Mouse (Mus musculus) olfactory bulb, adult 2 months (tissue): ENCODE data around the gene Suds3. TPM values are rescaled to one million over a fixed set of nuclear protein-coding genes. Genes with fewer than 3 reads are reported as not detected.
A peak's percentile ranks its signal among the peaks of the same experiment; 100 is the strongest.

Experiments
- H3K27ac ChIP-seq: fragments of 200-500 bp; 2 replicates; pipeline ENCODE4 v1.5.1; 2012; ENCODE audit warnings: low read depth, low read length; ENCODE audit not compliant: insufficient read depth
- H3K4me1 ChIP-seq: fragments of 200-500 bp; 2 replicates; pipeline ENCODE4 v1.6.1; 2012; ENCODE audit warnings: low read length; ENCODE audit not compliant: control insufficient read depth, insufficient read depth
- H3K4me3 ChIP-seq: fragments of 200-500 bp; 2 replicates; pipeline ENCODE4 v1.5.1; 2012; ENCODE audit warnings: mild to moderate bottlenecking, low read depth, low read length, moderate library complexity; ENCODE audit not compliant: insufficient read depth
- CTCF ChIP-seq: fragments of 200-500 bp; IDR thresholded peaks from 2 replicates; pipeline ENCODE4 v1.5.1; 2012; ENCODE audit warnings: low read depth, mild to moderate bottlenecking, low read length, moderate library complexity; ENCODE audit not compliant: insufficient read depth
- POLR2A ChIP-seq: fragments of 200-500 bp; IDR thresholded peaks from 2 replicates; pipeline ENCODE4 v1.6.1; 2012; ENCODE audit warnings: mild to moderate bottlenecking, low read depth, low read length, moderate library complexity; ENCODE audit not compliant: insufficient read depth
- WGBS: fragments of 180-500 bp; shearing (Covaris S2); methylation state at CpG from one replicate; pipeline ENCODE4 v1.1.7; 2018; 5-methylcytosine and 5-hydroxymethylcytosine counted together
- polyA plus RNA-seq: library from polyadenylated mRNA; stranded (reverse); fragments of >200 nt; gene quantifications from 2 replicates; pipeline ENCODE4 v1.2.4, GENCODE M21; 2012; ENCODE audit warnings: low replicate concordance; ENCODE audit not compliant: missing spikeins, insufficient read depth, insufficient read length

Suds3 gene
- polyA plus RNA-seq, 1 experiment = 131 TPM

GRCm38 (mm10) chr5:117109522-117109921 is 6.4 kb downstream of the Suds3 start:
- WGBS = 84% methylated on average over 8 of the region's 8 CpGs

GRCm38 (mm10) chr5:117108731-117109130 is 7.2 kb downstream of the Suds3 start:
- peaks cover 24% of the 10 kb centered on the region for H3K4me1 ChIP-seq
- 96% methylated on average over 13 of the region's 13 CpGs for WGBS
- H3K27ac ChIP-seq = no peak overlapping the region
- TF ChIP-seq POLR2A (no peak), CTCF (no peak)
- H3K4me3 ChIP-seq = no peak overlapping the region

More at GRCm38 (mm10) chr5:117109522-117109921, 6.4 kb downstream of the Suds3 start:
- Histone ChIP-seq H3K27ac (no peak overlapping the region), H3K4me3 (no peak overlapping the region), H3K4me1 (peaks cover 21% of the 10 kb centered on the region)
- no peak for TF ChIP-seq POLR2A
- TF ChIP-seq CTCF = no peak

- Histone ChIP-seq H3K27ac (no peak overlapping the region), H3K4me3 (no peak overlapping the region), H3K4me1 (peaks cover 24% of the 10 kb centered on the region)
- TF ChIP-seq POLR2A = no peak
- no peak for TF ChIP-seq CTCF
- WGBS = 89% methylated on average over 13 of the region's 13 CpGs
Observed at GRCm38 (mm10) chr5:117108292-117108691, 7.6 kb downstream of the Suds3 start.

GRCm38 (mm10) chr5:117105761-117106160 is 10.2 kb downstream of the Suds3 start:
- Histone ChIP-seq H3K4me3 (no peak overlapping the region), H3K27ac (peak overlapping the region; percentile 18; the same call in 1 of the 2 replicates), H3K4me1 (peaks cover 26% of the 10 kb centered on the region)
- 23% methylated on average over 9 of the region's 9 CpGs for WGBS
- TF ChIP-seq POLR2A (no peak), CTCF (no peak)

- Histone ChIP-seq H3K4me3 (no peak overlapping the region), H3K27ac (no peak overlapping the region), H3K4me1 (peaks cover 26% of the 10 kb centered on the region)
- WGBS = 77% methylated on average over 12 of the region's 12 CpGs
- TF ChIP-seq CTCF (no peak), POLR2A (no peak)
Observed at GRCm38 (mm10) chr5:117104329-117104728, 11.6 kb downstream of the Suds3 start.

- Histone ChIP-seq H3K27ac (no peak overlapping the region), H3K4me3 (no peak overlapping the region), H3K4me1 (peaks cover 26% of the 10 kb centered on the region)
- TF ChIP-seq POLR2A = no peak
- no peak for TF ChIP-seq CTCF
- WGBS = 93% methylated on average over 20 of the region's 20 CpGs
Observed at GRCm38 (mm10) chr5:117103194-117103929, 12.6 kb downstream of the Suds3 start.

GRCm38 (mm10) chr5:117099742-117100141 is 16.2 kb downstream of the Suds3 start:
- H3K27ac ChIP-seq = no peak overlapping the region
- no peak overlapping the region for H3K4me3 ChIP-seq
- peaks cover 7% of the 10 kb centered on the region for H3K4me1 ChIP-seq
- TF ChIP-seq POLR2A (no peak), CTCF (no peak)
- WGBS = 80% methylated on average over 11 of the region's 11 CpGs

- 70% methylated on average over 5 of the region's 5 CpGs for WGBS
Observed at GRCm38 (mm10) chr5:117099008-117099407, 16.9 kb downstream of the Suds3 start.

GRCm38 (mm10) chr5:117096716-117097115 is 19.2 kb downstream of the Suds3 start:
- Histone ChIP-seq H3K4me3 (no peak overlapping the region), H3K4me1 (no peaks in the 10 kb centered on the region; the same call in 1 of the 2 replicates), H3K27ac (no peak overlapping the region)
- TF ChIP-seq CTCF (no peak), POLR2A (no peak)
- WGBS = 41% methylated on average over 3 of the region's 3 CpGs

More at GRCm38 (mm10) chr5:117099008-117099407, 16.9 kb downstream of the Suds3 start:
- Histone ChIP-seq H3K27ac (no peak overlapping the region), H3K4me3 (no peak overlapping the region), H3K4me1 (peaks cover 2% of the 10 kb centered on the region; the same call in 1 of the 2 replicates)
- no peak for TF ChIP-seq POLR2A
- no peak for TF ChIP-seq CTCF

GRCm38 (mm10) chr5:117094431-117094830 is 21.5 kb downstream of the Suds3 start:
- 36% methylated on average over 7 of the region's 7 CpGs for WGBS
- Histone ChIP-seq H3K4me3 (no peak overlapping the region), H3K27ac (no peak overlapping the region), H3K4me1 (no peaks in the 10 kb centered on the region; the same call in 1 of the 2 replicates)
- peak; percentile 58 for TF ChIP-seq CTCF
- TF ChIP-seq POLR2A = no peak
